Mouse (Mus musculus): ENCODE data around the gene Nfasc. TPM values are rescaled to one million over a fixed set of nuclear protein-coding genes. Genes with fewer than 3 reads are reported as not detected.
A peak's percentile ranks its signal among the peaks of the same experiment; 100 is the strongest.

The Nfasc gene
- 100 to 1,000 TPM; 155 to 161 TPM for total RNA-seq (2021)
- long read RNA-seq, experiment 1, full-length matches to known transcripts, result 2 of 90 reads
- long read RNA-seq, experiment 1, partial matches to known transcripts, result 15 of 90 reads
- long read RNA-seq, experiment 1, other reads (novel, unspliced or antisense), result 73 of 90 reads
- long read RNA-seq, experiment 2, full-length matches to known transcripts, result 1 of 60 reads
- long read RNA-seq, experiment 2, partial matches to known transcripts, result 5 of 60 reads
- long read RNA-seq, experiment 2, other reads (novel, unspliced or antisense), result 54 of 60 reads

DNA sequence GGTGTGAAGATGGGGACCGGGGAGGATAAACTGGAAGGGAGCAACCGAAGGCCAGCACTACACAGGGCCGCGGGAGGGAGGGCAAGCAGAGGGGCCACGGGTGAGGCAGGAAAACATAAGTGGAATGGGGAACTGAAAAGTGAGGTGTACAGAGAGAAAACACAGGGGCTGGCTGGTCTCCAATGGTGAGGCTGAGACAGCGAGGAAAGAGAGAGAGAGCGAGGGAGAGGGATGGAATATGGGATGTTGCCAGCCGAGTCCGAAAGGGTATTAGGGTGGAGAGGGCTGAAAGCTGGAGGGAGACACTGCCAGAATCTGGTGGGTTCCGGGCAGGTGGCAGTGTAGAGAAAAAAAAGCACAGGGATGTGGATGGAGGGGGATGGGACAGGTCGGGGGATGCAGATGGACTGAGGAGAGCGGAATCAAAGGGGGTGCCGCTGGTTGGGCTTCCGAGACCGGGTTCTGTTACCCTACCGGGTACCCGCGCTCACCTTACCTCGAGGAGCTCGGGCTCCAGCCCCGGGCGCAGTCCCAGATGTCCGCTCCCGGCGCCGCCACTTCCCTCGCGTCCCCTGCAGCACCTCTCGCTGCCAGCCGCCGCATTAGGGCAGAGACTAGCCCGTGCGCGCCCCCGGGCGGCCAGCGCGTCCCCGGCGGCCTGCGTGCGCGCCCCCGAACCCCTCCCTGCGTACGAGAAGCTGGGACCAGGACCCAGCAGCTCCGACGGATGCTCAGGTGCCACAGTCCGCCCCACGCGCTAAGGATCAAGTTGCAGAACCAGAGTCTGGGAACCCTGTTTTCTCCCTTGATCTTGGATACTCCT is at the start of gene Nfasc:
Nfasc (minus strand) TSS at position 623 of the 823 bp plus-strand sequence.
- DNase-seq (ENCODE audit: extremely low spot score in 1 of 2, low spot score in 2 of 2), result peak; percentile 91 to 93
- peak within 1 kb of the TSS; percentile 84 for H3K4me3 ChIP-seq
- H3K27ac ChIP-seq, result peak within 1 kb of the TSS; percentile 97
- intact Hi-C loops (cut with DNase I), result loop anchor here (2.0 to 5.0 kb wide), 3 partner anchors 35 to 119 kb away; no protein-coding TSS in a partner anchor
- TF ChIP-seq CTCF (IDR thresholded peaks at IDR 0.05), result peak; percentile 49

DNA sequence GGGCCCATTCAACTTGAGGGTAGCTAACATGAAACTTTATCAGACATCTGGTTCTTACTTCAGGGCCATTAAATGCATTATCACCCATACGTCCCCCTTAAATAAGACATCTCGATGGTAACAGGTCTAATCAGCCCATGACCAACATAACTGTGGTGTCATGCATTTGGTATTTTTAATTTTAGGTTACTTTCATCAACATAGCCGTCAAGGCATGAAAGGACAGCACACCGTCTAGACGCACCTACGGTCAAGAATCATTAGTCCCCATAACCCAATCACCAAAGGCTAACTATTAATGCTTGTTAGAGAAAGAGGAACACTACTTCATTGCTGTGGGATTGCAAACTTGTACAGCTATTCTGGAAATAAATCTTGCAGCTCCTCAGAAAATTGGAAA is 49.5 kb upstream of the Nfasc start:
- no peak for TF ChIP-seq CTCF (IDR thresholded peaks at IDR 0.05)
- Histone ChIP-seq H3K27ac (no peak overlapping the region), H3K4me3 (no peak overlapping the region)
- intact Hi-C loops (cut with DNase I), result no loop called here
- no peak for DNase-seq (ENCODE audit: extremely low spot score in 1 of 2, low spot score in 2 of 2)

DNA sequence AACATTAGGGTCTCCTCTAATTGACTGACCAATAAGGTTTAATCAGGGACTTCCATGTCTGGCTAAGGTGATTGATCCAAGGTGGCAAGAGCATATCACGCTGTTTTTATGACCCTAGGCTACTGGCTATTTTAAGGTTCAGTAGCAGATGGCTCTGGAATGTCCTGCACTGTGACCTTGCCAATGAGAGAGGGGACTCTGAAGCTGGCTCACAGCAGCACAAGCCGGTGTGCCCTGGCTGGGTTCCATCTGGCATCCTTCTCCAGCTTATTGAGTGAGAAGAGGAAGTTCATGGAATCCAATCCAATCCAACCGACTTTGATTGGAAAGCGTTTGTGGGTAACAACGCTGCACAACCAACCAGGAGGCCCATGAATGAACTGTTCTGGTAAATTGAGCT is 45.3 kb upstream of the Nfasc start:
- no peak overlapping the region for H3K4me3 ChIP-seq
- no peak for DNase-seq (ENCODE audit: extremely low spot score in 1 of 2, low spot score in 2 of 2)
- no peak overlapping the region for H3K27ac ChIP-seq
- TF ChIP-seq CTCF (IDR thresholded peaks at IDR 0.05), result no peak
- intact Hi-C loops (cut with DNase I), result no loop called here

DNA sequence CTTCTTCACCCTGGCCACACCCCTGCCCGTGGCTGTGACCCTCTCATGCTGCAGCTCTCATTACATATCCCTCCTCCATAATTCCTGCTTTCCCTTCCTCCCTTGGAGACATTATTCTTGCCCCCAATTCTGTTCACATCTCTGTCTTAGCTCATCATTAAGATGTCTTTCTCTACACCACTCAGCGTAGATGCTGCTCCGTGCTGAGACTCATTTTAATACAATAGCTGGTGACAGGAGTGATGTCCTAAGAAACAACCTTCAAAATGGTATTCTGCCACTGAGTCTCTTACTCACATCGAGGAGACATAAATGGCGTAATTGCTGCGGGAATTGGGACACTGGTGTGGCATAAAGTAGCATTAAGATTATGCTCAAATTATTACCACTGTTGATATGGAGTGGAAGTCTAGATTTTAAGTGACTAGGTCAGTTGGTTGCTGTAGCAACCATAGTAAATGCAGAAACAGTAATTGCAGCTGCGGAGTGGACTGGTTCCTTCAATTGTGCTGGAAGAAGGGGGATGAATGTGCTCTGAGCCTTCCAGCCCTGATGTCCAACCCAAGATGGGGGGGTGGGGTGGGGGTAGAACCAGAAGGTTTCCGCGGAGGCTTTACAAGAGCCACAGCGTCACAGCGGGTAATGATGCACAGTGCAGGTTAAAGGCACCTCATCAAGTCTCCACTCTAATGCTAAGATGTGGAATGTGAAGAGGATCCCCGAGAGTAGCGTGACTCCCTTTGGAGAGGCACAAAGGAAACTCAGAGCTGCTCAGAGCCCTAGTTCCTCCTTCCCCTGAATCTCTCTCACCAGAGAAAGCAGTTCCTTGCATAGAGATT is 40.2 kb upstream of the Nfasc start:
- Histone ChIP-seq H3K27ac (no peak overlapping the region), H3K4me3 (no peak overlapping the region)
- intact Hi-C loops (cut with DNase I), result no loop called here
- DNase-seq (ENCODE audit: extremely low spot score in 1 of 2, low spot score in 2 of 2), result no peak
- TF ChIP-seq CTCF (IDR thresholded peaks at IDR 0.05), result no peak

DNA sequence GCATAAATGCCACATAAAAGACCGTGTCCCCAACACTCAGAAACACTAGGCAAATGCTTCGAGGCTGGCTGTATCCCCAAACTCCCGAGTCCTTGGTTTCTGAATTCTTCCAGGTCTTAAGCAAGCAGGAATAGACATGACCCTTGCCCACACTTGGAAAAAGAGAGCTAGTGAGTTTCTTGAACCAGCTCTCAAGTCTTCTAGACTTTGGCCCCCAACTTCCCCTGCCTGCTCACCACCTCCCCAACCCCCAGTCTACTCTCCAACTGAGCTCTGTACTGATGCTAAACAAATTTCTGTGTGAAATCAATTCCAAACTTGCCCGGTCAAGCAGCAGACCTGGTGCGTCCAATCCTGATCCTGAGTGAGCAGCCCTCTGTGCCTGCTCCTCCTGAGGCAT is 39.4 kb upstream of the Nfasc start:
- no peak for DNase-seq (ENCODE audit: extremely low spot score in 1 of 2, low spot score in 2 of 2)
- intact Hi-C loops (cut with DNase I), result no loop called here
- no peak for TF ChIP-seq CTCF (IDR thresholded peaks at IDR 0.05)
- Histone ChIP-seq H3K27ac (no peak overlapping the region), H3K4me3 (no peak overlapping the region)

DNA sequence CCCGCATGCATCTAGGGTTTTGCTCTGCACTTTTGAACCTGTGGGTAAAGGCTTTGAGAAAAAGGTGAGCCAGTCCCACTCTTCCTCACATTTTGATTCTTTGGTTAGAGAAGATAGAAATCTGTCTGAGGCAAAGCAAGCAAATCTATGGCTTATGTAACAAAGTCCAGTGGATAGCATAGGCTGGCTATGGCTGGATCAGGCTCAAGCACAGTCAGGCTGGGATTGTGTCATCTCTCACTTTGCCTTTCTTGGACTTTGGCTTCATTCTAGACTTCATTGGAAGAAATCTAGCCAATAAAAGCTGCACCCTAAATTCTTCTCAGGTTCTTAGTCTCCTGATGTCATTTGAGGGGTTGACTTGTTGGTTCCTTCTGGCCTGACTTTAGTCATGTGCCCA is 38.7 kb upstream of the Nfasc start:
- Histone ChIP-seq H3K27ac (peak overlapping the region; percentile 24; the same call in 1 of the 2 replicates), H3K4me3 (no peak overlapping the region)
- TF ChIP-seq CTCF (IDR thresholded peaks at IDR 0.05), result no peak
- DNase-seq (ENCODE audit: extremely low spot score in 1 of 2, low spot score in 2 of 2), result no peak
- intact Hi-C loops (cut with DNase I), result no loop called here

DNA sequence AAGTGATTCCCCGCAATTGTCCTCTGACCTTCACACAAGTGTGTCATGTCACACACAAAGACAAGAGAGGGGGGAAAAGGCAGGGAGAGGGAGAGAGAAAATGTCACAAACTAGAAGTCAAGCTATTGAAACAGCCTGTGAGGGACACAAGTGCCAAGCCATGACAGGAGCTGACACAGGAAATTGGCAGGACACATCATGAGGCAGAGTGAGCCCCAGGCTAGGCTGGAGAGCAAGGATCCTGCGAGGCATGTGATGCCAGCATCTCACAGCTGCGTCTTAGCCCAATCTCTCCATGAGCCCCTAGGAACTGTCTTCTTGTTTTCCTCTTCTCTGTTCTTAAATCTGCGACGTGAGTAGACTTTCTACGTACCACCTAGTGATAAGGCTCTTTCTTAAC is 33.4 kb upstream of the Nfasc start:
- Histone ChIP-seq H3K27ac (no peak overlapping the region), H3K4me3 (no peak overlapping the region)
- no peak for TF ChIP-seq CTCF (IDR thresholded peaks at IDR 0.05)
- intact Hi-C loops (cut with DNase I), result no loop called here
- DNase-seq (ENCODE audit: extremely low spot score in 1 of 2, low spot score in 2 of 2), result no peak

DNA sequence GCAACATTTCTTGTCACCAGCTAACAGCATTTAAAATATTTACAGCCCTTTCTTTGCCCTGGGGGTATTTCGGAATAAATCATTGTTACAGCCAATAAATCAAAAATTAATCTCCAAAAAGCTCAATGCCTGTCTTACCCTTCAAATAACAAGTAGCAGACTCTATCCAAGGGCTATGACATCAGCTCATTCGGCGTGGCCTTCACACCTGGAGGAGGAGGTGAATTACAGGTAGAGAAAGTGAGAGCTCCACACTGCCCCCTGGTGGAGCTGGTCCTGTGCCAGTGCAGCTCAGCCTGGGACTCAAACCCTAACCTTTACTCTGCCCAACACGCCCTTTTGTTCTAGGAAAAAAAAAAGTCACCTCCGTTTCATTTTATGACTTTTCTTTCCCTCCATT is 29.8 kb upstream of the Nfasc start:
- Histone ChIP-seq H3K27ac (no peak overlapping the region), H3K4me3 (no peak overlapping the region)
- DNase-seq (ENCODE audit: extremely low spot score in 1 of 2, low spot score in 2 of 2), result no peak
- intact Hi-C loops (cut with DNase I), result no loop called here
- TF ChIP-seq CTCF (IDR thresholded peaks at IDR 0.05), result peak; percentile 62

DNA sequence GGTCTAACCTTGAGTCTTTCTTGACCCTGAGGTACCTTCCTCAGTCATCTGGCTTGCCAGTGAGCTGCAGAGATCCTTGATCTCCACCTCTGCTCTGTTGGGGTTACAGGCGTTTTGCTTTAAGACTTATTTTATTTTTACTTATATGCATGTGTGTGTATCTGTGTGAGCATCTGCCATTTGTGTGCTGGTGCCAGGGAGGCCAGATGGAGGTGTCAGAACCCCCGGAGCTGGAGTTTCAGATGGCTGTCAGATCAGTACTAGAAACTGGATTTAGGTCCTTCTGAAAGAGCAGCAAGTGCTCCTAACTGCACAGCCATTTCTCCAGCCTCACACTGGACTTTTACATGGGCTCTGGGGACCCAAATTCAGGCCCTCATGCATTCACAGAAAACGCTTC is 28.0 kb upstream of the Nfasc start:
- TF ChIP-seq CTCF (IDR thresholded peaks at IDR 0.05), result no peak
- intact Hi-C loops (cut with DNase I), result no loop called here
- Histone ChIP-seq H3K4me3 (no peak overlapping the region), H3K27ac (no peak overlapping the region)
- DNase-seq (ENCODE audit: extremely low spot score in 1 of 2, low spot score in 2 of 2), result no peak

DNA sequence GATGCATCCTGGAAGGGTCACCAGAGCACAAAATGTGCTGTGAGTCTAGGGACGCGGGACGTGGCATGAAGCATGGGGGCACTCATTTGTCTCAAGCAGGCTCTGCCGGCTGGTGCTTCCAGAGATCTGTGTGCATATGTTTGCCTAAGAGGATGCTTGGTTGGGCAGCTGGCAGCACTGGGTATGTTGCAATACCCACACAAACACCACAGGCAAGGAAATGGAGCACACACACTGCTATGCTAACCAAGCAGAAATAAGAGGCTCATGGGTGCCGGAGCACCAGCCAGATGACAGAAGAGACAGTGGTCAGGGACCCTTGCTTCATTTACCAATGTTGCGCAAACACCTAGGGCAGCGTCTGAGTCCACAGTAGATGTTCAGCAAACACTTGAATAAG is 25.8 kb upstream of the Nfasc start:
- no peak overlapping the region for H3K4me3 ChIP-seq
- DNase-seq (ENCODE audit: extremely low spot score in 1 of 2, low spot score in 2 of 2), result no peak
- intact Hi-C loops (cut with DNase I), result no loop called here
- TF ChIP-seq CTCF (IDR thresholded peaks at IDR 0.05), result no peak
- no peak overlapping the region for H3K27ac ChIP-seq

DNA sequence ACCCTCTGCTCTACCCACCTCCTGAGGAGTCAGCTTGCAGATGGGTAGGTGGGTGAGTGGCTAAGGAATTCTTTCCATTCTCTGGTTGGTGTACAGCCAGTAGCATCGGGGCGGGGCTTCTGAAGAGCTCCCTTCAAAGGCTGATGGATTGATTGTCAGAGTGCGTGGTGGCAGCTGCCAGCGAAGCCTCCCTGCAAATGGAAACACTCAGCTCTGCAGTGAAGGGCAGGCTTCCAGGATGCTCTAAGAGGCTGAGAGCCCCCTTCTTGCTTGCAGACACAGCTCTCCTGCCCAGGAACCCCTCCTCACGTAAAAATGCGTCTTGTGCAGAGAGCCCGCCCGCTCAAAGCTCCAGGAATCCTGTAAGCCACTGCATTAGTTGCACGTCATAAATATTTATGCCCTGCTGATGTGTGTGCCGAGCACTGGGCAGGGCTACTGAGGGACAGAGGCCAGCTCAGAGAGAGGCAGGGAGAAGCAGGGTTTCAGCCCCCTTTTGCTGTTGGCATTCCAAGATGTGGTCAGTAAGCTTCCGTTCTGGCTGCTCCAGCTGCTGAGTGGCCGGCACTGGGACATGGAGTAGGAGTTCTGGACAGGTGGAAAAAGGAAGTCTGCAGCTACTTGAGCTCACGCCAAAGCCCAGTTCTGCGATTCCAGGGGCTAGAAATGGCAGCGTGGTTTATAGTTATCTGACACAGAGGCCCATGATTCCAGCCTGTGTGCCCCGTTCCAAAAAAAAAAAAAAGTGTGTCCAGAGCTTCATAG is 24.5 kb upstream of the Nfasc start:
- Histone ChIP-seq H3K4me3 (peak overlapping the region; percentile 33; the same call in 1 of the 2 replicates), H3K27ac (no peak overlapping the region)
- TF ChIP-seq CTCF (IDR thresholded peaks at IDR 0.05), result no peak
- intact Hi-C loops (cut with DNase I), result no loop called here
- DNase-seq (ENCODE audit: extremely low spot score in 1 of 2, low spot score in 2 of 2), result peak in 1 of 2 experiments; percentile 32

Data from left cerebral cortex, adult 2 months (tissue).